Mouse (Mus musculus): Measurements from ENCODE around the gene 1810009J06Rik. TPM values are rescaled to one million over a fixed set of nuclear protein-coding genes. Genes with fewer than 3 reads are reported as not detected.
"Not testable (repeated sequence)": the region's sequence is repeated elsewhere in the genome, so short reads cannot be mapped to it uniquely, and the experiment has no call there.

1810009J06Rik gene
- not detected in 2 replicates for total RNA-seq (2015; ENCODE audit: low replicate concordance)
- not detected in 2 replicates for total RNA-seq (2017; ENCODE audit: low replicate concordance)

DNA sequence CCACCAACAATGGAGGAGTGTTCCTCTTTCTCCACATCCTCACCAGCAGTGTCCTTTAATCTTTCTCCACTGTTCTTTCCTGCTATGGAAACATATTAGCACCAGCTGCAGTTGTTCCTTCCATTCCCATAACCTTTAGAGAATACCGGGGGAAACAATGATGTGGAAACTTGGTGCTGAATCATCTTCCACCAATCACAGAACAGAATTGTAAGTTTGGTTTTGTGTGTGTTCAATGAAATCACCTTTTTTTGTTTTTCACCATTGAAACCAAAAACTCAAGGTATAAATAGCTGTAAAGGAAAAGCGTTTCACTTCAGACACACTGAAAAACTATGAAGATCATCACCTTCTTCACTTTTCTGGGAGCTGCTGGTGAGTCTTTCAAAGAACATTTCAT lies at the start of gene 1810009J06Rik:
TSS of gene 1810009J06Rik (plus strand) at position 301 of the 400 bp plus-strand sequence.
- ATAC-seq (replicated peaks; ENCODE audit: low FRiP score, poor library complexity, severe bottlenecking): not testable (repeated sequence)

DNA sequence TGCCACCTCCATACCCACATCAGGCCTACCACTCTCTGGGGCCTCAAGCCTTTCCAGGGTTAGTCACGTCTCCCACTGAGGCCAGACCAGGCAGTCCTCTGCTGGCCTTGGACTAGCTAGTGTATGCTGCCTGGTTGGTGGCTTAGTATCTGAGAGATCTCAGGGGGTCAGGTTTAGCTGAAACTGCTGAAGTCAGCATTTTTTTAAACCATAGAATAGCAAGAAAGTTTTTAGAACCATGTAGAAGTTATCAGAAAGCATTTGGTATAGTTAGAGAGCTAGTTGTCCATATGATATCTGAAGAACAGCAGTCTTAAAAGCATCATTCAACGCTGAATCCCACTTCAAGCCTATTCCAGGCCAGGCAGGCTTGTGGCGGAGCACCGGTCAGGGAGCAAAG lies 44.6 kb upstream of the 1810009J06Rik start:
- ATAC-seq (replicated peaks; ENCODE audit: low FRiP score, poor library complexity, severe bottlenecking): no peak

DNA sequence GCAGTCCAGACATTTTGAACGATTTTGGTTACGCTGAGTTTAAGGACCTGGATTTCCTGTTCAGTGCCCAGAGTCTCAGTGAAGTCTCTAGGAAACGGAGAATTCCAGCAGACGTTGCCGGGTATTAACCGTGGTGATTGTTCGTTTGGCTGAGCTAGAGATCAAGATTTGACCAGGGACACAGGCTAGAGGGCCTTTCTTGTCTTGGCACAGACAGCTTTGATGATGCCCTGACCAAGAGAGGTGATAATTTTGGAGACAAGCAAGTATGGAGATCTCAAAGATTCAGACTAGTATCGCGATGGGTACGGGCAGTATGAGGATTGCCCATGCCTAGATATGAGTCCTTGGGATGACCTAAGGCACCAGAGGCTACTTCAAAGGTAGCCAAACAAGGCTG lies 24.1 kb upstream of the 1810009J06Rik start, which contains the start of gene 1700074P13Rik:
TSS of gene 1700074P13Rik (minus strand) at position 101 of the 400 bp plus-strand sequence.
- ATAC-seq (replicated peaks; ENCODE audit: low FRiP score, poor library complexity, severe bottlenecking): no peak

DNA sequence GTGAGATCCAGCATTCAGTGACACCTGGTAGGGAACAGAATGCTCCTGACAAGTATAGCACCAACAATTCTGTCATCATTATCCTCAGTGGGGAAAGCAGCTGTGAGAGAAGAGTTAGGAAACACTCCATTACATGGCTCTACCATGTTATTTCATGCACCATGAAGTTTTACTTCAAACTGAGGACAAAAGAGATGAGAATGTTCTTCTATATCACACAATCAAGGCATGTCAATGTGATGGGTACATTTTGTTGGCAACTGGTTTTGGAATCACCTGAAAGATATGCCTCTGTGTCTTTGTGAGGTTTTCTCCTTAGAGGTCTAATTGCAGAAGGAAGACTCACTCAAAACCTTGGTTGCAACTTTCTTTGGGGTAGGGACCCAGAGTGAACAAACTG lies 12.8 kb upstream of the 1810009J06Rik start, which contains the start of gene Gm4744:
TSS of gene Gm4744 (minus strand) at position 101 of the 400 bp plus-strand sequence.
- no peak for ATAC-seq (replicated peaks; ENCODE audit: low FRiP score, poor library complexity, severe bottlenecking)

DNA sequence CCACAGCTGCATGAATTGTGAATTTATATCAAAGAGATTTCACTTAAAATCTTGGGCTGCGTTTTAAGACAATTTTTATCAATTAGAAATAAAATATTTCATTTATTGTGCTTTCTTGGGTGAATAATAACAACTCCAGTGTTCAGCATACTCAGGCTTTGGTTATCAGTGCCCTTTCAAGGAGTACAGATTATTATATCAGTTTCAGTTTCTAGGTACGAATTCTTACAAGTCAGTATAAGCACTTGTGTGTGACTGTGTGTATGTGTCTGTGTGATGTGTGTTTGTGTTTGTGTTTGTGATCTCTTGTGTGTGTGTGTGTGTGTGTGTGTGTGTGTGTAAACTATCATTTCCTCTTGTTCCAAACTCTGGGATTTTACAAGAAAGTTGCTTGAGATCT lies 10.8 kb upstream of the 1810009J06Rik start:
- ATAC-seq (replicated peaks; ENCODE audit: low FRiP score, poor library complexity, severe bottlenecking): no peak

DNA sequence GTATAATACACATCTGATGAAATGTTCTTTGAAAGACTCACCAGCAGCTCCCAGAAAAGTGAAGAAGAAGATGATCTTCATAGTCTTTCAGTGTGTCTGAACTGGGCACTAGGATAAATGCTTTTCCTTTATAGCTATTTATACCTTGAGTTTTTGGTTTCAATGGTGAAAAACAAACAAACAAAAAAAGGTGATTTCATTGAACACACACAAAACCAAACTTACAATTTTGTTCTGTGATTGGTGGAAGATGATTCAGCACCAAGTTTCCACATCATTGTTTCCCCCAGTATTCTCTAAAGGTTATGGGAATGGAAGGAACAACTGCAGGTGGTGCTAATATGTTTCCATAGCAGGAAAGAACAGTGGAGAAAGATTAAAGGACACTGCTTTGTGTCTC lies 34.8 kb downstream of the 1810009J06Rik start, which contains the start of gene Gm2663:
TSS of gene Gm2663 (minus strand) at position 101 of the 400 bp plus-strand sequence.
- ATAC-seq (replicated peaks; ENCODE audit: low FRiP score, poor library complexity, severe bottlenecking): not testable (repeated sequence)

DNA sequence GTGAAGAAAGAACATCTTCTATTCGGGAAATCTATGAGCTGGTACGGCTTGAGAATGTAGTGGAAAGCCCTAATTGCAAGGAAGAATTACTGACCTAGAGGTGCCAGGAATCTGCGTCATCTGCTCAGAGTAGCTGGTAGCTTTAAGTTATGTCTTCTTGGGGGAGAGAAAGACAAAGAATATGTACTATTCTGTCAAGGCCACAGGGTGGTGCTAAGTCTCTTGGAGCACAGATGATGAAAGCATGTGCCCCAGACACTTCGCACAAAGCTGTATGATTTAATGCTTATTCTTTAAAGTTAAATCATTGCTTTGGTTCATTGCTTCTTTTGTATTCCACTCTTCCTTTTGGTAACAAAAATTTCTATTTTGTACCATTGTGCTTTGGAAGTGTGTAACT lies 50.5 kb downstream of the 1810009J06Rik start:
- no peak for ATAC-seq (replicated peaks; ENCODE audit: low FRiP score, poor library complexity, severe bottlenecking)

Other genes with a start within 250 kb of the 1810009J06Rik start
- not detected in 2 replicates for gene Moxd2, start 77.3 kb upstream of the 1810009J06Rik start, total RNA-seq (2015; ENCODE audit: low replicate concordance)
- not detected in 2 replicates for gene Moxd2, start 77.3 kb upstream of the 1810009J06Rik start, total RNA-seq (2017; ENCODE audit: low replicate concordance)
- gene Prss58, start 64.4 kb upstream of the 1810009J06Rik start, total RNA-seq (2015; ENCODE audit: low replicate concordance): not detected in 2 replicates
- not detected in 2 replicates for gene Prss58, start 64.4 kb upstream of the 1810009J06Rik start, total RNA-seq (2017; ENCODE audit: low replicate concordance)
- gene 1700074P13Rik, start 24.2 kb upstream of the 1810009J06Rik start, total RNA-seq (2015; ENCODE audit: low replicate concordance): not detected in 2 replicates
- gene 1700074P13Rik, start 24.2 kb upstream of the 1810009J06Rik start, total RNA-seq (2017; ENCODE audit: low replicate concordance): not detected in 2 replicates
- gene Gm4744, start 12.9 kb upstream of the 1810009J06Rik start, total RNA-seq (2015; ENCODE audit: low replicate concordance): not detected in 2 replicates
- not detected in 2 replicates for gene Gm4744, start 12.9 kb upstream of the 1810009J06Rik start, total RNA-seq (2017; ENCODE audit: low replicate concordance)
- gene Gm2663, start 34.7 kb downstream of the 1810009J06Rik start, total RNA-seq (2015; ENCODE audit: low replicate concordance): not detected in 2 replicates
- not detected in 2 replicates for gene Gm2663, start 34.7 kb downstream of the 1810009J06Rik start, total RNA-seq (2017; ENCODE audit: low replicate concordance)
- not detected in 2 replicates for gene 2210010C04Rik, start 70.8 kb downstream of the 1810009J06Rik start, total RNA-seq (2015; ENCODE audit: low replicate concordance)
- not detected in 2 replicates for gene 2210010C04Rik, start 70.8 kb downstream of the 1810009J06Rik start, total RNA-seq (2017; ENCODE audit: low replicate concordance)

Measured in erythroblast, adult 5-6 weeks (primary cell).